Mouse (Mus musculus): Measurements from ENCODE around the gene Mrpl18. TPM values are rescaled to one million over a fixed set of nuclear protein-coding genes. Genes with fewer than 3 reads are reported as not detected.

Mrpl18 gene
- total RNA-seq, 2 experiments from 2014 or later, result 56.1 to 60.5 TPM

- H3K27ac ChIP-seq, result no peak within 1 kb of the TSS
- no peak within 1 kb of the TSS for H3K4me3 ChIP-seq
- no peak for DNase-seq (ENCODE audit: extremely low spot score in 1 of 2, low spot score in 2 of 2)
- intact Hi-C loops (cut with DNase I), result no loop called here
- TF ChIP-seq CTCF (IDR thresholded peaks at IDR 0.05), result no peak
These were observed 40.4 kb downstream of the Mrpl18 start, which contains the start of gene Mrgprh for GRCm38 (mm10) chr17:12875734-12876133. Gene Mrgprh (plus strand): TSS chr17:12876034.

- Histone ChIP-seq H3K27ac (no peak overlapping the region), H3K4me3 (no peak overlapping the region)
- TF ChIP-seq CTCF (IDR thresholded peaks at IDR 0.05), result no peak
These were observed 43.7 kb downstream of the Mrpl18 start for GRCm38 (mm10) chr17:12872275-12873028.

GRCm38 (mm10) chr17:12868640-12869039 lies 47.5 kb downstream of the Mrpl18 start:
- no peak for DNase-seq (ENCODE audit: extremely low spot score in 1 of 2, low spot score in 2 of 2)
- Histone ChIP-seq H3K4me3 (no peak overlapping the region), H3K27ac (no peak overlapping the region)
- intact Hi-C loops (cut with DNase I), result loop anchor here (5.0 kb wide), 1 partner anchor 71 kb away; no protein-coding TSS in a partner anchor
- peak; percentile 12 for TF ChIP-seq CTCF (IDR thresholded peaks at IDR 0.05)

More at GRCm38 (mm10) chr17:12872275-12873028, 43.7 kb downstream of the Mrpl18 start:
- no peak for DNase-seq (ENCODE audit: extremely low spot score in 1 of 2, low spot score in 2 of 2)
- intact Hi-C loops (cut with DNase I), result no loop called here

GRCm38 (mm10) chr17:12868043-12868442 lies 48.1 kb downstream of the Mrpl18 start, which contains the start of gene Mas1:
Gene Mas1 (minus strand): TSS chr17:12868143.
- TF ChIP-seq CTCF (IDR thresholded peaks at IDR 0.05), result no peak
- no peak for DNase-seq (ENCODE audit: extremely low spot score in 1 of 2, low spot score in 2 of 2)
- intact Hi-C loops (cut with DNase I), result loop anchor here (5.0 kb wide), 1 partner anchor 71 kb away; no protein-coding TSS in a partner anchor
- Histone ChIP-seq H3K27ac (peak within 1 kb of the TSS; percentile 66; the same call in 1 of the 2 replicates), H3K4me3 (no peak within 1 kb of the TSS)

- no peak for TF ChIP-seq CTCF (IDR thresholded peaks at IDR 0.05)
- peak; percentile 63 to 65 for DNase-seq (ENCODE audit: extremely low spot score in 1 of 2, low spot score in 2 of 2)
- intact Hi-C loops (cut with DNase I), result loop anchor here (5.0 kb wide), 1 partner anchor 70 kb away; no protein-coding TSS in a partner anchor
- Histone ChIP-seq H3K27ac (peak overlapping the region; percentile 66), H3K4me3 (no peak overlapping the region)
These were observed 49.3 kb downstream of the Mrpl18 start for GRCm38 (mm10) chr17:12866853-12867252.

GRCm38 (mm10) chr17:12865407-12865806 lies 50.7 kb downstream of the Mrpl18 start:
- DNase-seq (ENCODE audit: extremely low spot score in 1 of 2, low spot score in 2 of 2), result no peak
- no peak for TF ChIP-seq CTCF (IDR thresholded peaks at IDR 0.05)
- H3K4me3 ChIP-seq, result no peak overlapping the region
- intact Hi-C loops (cut with DNase I), result loop anchor here (5.0 kb wide), 1 partner anchor 68 kb away; no protein-coding TSS in a partner anchor
- no peak overlapping the region for H3K27ac ChIP-seq

GRCm38 (mm10) chr17:12864111-12864510 lies 52.0 kb downstream of the Mrpl18 start:
- H3K27ac ChIP-seq, result no peak overlapping the region
- no peak for TF ChIP-seq CTCF (IDR thresholded peaks at IDR 0.05)
- H3K4me3 ChIP-seq, result no peak overlapping the region
- intact Hi-C loops (cut with DNase I), result no loop called here
- DNase-seq (ENCODE audit: extremely low spot score in 1 of 2, low spot score in 2 of 2), result no peak

Small RNA genes within 50 kb of the gene (microRNA-seq; reads per million reads assigned to microRNA genes)
- gene Gm24085, result 0 reads per million in 2 experiments

Other genes starting within 250 kb of the Mrpl18 start
- gene Slc22a1, start 240.5 kb downstream of the Mrpl18 start, total RNA-seq (2021), result under 1 TPM; 0.61 to 0.96 TPM
- gene Igf2r, start 146.7 kb downstream of the Mrpl18 start, total RNA-seq (2021), result 10 to 100 TPM; 29.1 to 29.3 TPM
- 10 to 100 TPM; 36.8 to 42.2 TPM for gene Mas1, start 48.2 kb downstream of the Mrpl18 start, total RNA-seq (2021)
- gene Mrgprh, start 40.3 kb downstream of the Mrpl18 start, total RNA-seq (2021), result not detected
- gene Pnldc1, start 6.1 kb downstream of the Mrpl18 start, total RNA-seq (2021), result 1 to 10 TPM; 2.8 to 4.0 TPM
- 100 to 1,000 TPM; 193 to 195 TPM for gene Tcp1, start 644 bp downstream of the Mrpl18 start, total RNA-seq (2021)
- gene Acat3, start 24.3 kb upstream of the Mrpl18 start, total RNA-seq (2021), result 1 to 10 TPM; 5.0 TPM
- gene Acat2, start 44.4 kb upstream of the Mrpl18 start, total RNA-seq (2021), result 10 to 100 TPM; 53.4 to 55.6 TPM
- gene Wtap, start 77.8 kb upstream of the Mrpl18 start, total RNA-seq (2021), result 10 to 100 TPM; 52.7 to 54.2 TPM
- gene Sod2, start 90.5 kb upstream of the Mrpl18 start, total RNA-seq (2021), result 100 to 1,000 TPM; 267 to 273 TPM
- gene Gpr31b, start 136.0 kb upstream of the Mrpl18 start, total RNA-seq (2021), result not detected
- gene Tcp10b, start 144.8 kb upstream of the Mrpl18 start, total RNA-seq (2021), result 1 to 10 TPM in 1 of 2 experiments, under 1 TPM in 1; 0.61 to 1.4 TPM
- under 1 TPM in 1 of 2 experiments, not detected in 1; 0.16 TPM for gene Unc93a, start 215.5 kb upstream of the Mrpl18 start, total RNA-seq (2021)